In genomic region chr15:98877331-98877730, GRCm38 (mm10) we compare ENCODE assay signal across 9 mouse cellular contexts. TPM values are rescaled to one million over a fixed set of nuclear protein-coding genes. Genes with fewer than 3 reads are reported as not detected.
DNase-seq lines count a peak whose midpoint lies in the region; ATAC-seq lines count a peak whose summit lies in the region.
"Had no signal": no experiment of that assay in that cellular context is flagged by ENCODE, and none has a peak within 500 bp of the region (broad histone marks: within the 10 kb centered on the region; RNA-seq: fewer than 3 reads in every experiment).

No protein-coding gene starts in this region.

- H3K9ac ChIP-seq in hindbrain, embryonic 16.5 days (ENCODE audit: low read depth, low read length), result no peak overlapping the region
- H3K9ac ChIP-seq: embryonic facial prominence, embryonic 13.5 days had no signal

- H3K27me3 ChIP-seq in hindbrain, embryonic 10.5 days (ENCODE audit: insufficient read depth, poor library complexity, severe bottlenecking), result no peaks in the 10 kb centered on the region
- H3K27me3 ChIP-seq in hindbrain, embryonic 16.5 days (replicated peaks; ENCODE audit: control insufficient read depth, insufficient read depth, low read length), result no peaks in the 10 kb centered on the region
- H3K27me3 ChIP-seq: embryonic facial prominence, embryonic 13.5 days had no signal

- H3K4me1 ChIP-seq in hindbrain, embryonic 10.5 days (replicated peaks), result peaks cover 35% of the 10 kb centered on the region
- peaks cover 24% of the 10 kb centered on the region for H3K4me1 ChIP-seq in hindbrain, embryonic 16.5 days (ENCODE audit: control insufficient read depth, insufficient read depth, low read depth, low read length)

- 16% methylated on average over 3 of the region's 3 CpGs for WGBS in hindbrain, embryonic 10.5 days
- WGBS in hindbrain, embryonic 16.5 days, result 9% methylated on average over 3 of the region's 3 CpGs

- peaks cover 8% of the 10 kb centered on the region for H3K36me3 ChIP-seq in hindbrain, embryonic 10.5 days
- H3K36me3 ChIP-seq in hindbrain, embryonic 16.5 days (ENCODE audit: control insufficient read depth, insufficient read depth, low read length), result no peaks in the 10 kb centered on the region

- peak; percentile 57 for DNase-seq in hindbrain, embryonic 10.5 days (ENCODE audit: low spot score)
- DNase-seq in 416B (ENCODE audit: low read depth) (peak; percentile 87), MEL-GATA-1-ER (ENCODE audit: extremely low read depth, low read depth) (peak; percentile 85)
- peak; percentile 91 for DNase-seq in embryo, embryonic 10 days (ENCODE audit: low spot score)
- DNase-seq in kidney, postnatal 4 days, result peak; percentile 52 to 71
- DNase-seq in ovary, postnatal 10 days (ENCODE audit: low spot score), result no peak

- H3K27ac ChIP-seq in hindbrain, embryonic 10.5 days, result no peak overlapping the region
- H3K27ac ChIP-seq in hindbrain, embryonic 16.5 days (ENCODE audit: low read depth, low read length), result no peak overlapping the region
- H3K27ac ChIP-seq: embryonic facial prominence, embryonic 13.5 days had no signal

- no peaks in the 10 kb centered on the region for H3K9me3 ChIP-seq in hindbrain, embryonic 10.5 days
- H3K9me3 ChIP-seq in hindbrain, embryonic 16.5 days (ENCODE audit: control insufficient read depth, low read length), result no peaks in the 10 kb centered on the region
- H3K9me3 ChIP-seq: embryonic facial prominence, embryonic 13.5 days had no signal

- H3K4me3 ChIP-seq in hindbrain, embryonic 10.5 days, result no peak overlapping the region
- no peak overlapping the region for H3K4me3 ChIP-seq in hindbrain, embryonic 16.5 days (ENCODE audit: low read length)
- H3K4me3 ChIP-seq: embryonic facial prominence, embryonic 13.5 days had no signal

- no peak for ATAC-seq in hindbrain, embryonic 16.5 days
- peak; percentile 43; the same call in 1 of the 2 replicates for ATAC-seq in neutrophil, adult 5-6 weeks (ENCODE audit: extremely low read depth, insufficient number of reproducible peaks, low FRiP score, poor library complexity, severe bottlenecking)

- no peak overlapping the region for H3K4me2 ChIP-seq in hindbrain, embryonic 16.5 days (ENCODE audit: low read length)
- H3K4me2 ChIP-seq: embryonic facial prominence, embryonic 13.5 days had no signal

RNA-seq across cellular contexts. Expression of gene Kmt2d, which starts 6.3 kb away (rescaled TPM):
- polyA plus RNA-seq in hindbrain, embryonic 10.5 days (2016; fragmentation: Nextera tagmentation; extraction: Ambion mirVana), result 10.2 and 11.2 TPM in 2 replicates
- polyA plus RNA-seq in hindbrain, embryonic 16.5 days (2015; fragmentation: Nextera tagmentation; extraction: Ambion mirVana), result 8.8 and 9.3 TPM in 2 replicates
- 95.0 and 109 TPM in 2 replicates for total RNA-seq in neutrophil, adult 5-6 weeks (2017)

RNA-seq across cellular contexts. Expression of gene Rhebl1, which starts 17.0 kb away (rescaled TPM):
- polyA plus RNA-seq in hindbrain, embryonic 10.5 days (2016; fragmentation: Nextera tagmentation; extraction: Ambion mirVana), result 21.0 and 25.7 TPM in 2 replicates
- 31.4 and 33.4 TPM in 2 replicates for polyA plus RNA-seq in hindbrain, embryonic 16.5 days (2015; fragmentation: Nextera tagmentation; extraction: Ambion mirVana)
- total RNA-seq in neutrophil, adult 5-6 weeks (2017), result 18.3 and 20.0 TPM in 2 replicates

RNA-seq across cellular contexts. Expression of gene Dhh, which starts 21.0 kb away (rescaled TPM):
- polyA plus RNA-seq in hindbrain, embryonic 10.5 days (2016; fragmentation: Nextera tagmentation; extraction: Ambion mirVana), result 0.42 and 0.46 TPM in 2 replicates
- 1.3 and 2.1 TPM in 2 replicates for polyA plus RNA-seq in hindbrain, embryonic 16.5 days (2015; fragmentation: Nextera tagmentation; extraction: Ambion mirVana)
- total RNA-seq in neutrophil, adult 5-6 weeks (2017), result 0.70 TPM in 1 of 2 replicates, not detected in the other

RNA-seq across cellular contexts. Expression of gene Lmbr1l, which starts 40.7 kb away (rescaled TPM):
- polyA plus RNA-seq in hindbrain, embryonic 10.5 days (2016; fragmentation: Nextera tagmentation; extraction: Ambion mirVana), result 22.3 and 25.5 TPM in 2 replicates
- polyA plus RNA-seq in hindbrain, embryonic 16.5 days (2015; fragmentation: Nextera tagmentation; extraction: Ambion mirVana), result 25.9 and 27.0 TPM in 2 replicates
- 144 and 182 TPM in 2 replicates for total RNA-seq in neutrophil, adult 5-6 weeks (2017)

RNA-seq across cellular contexts. Expression of gene Prkag1, which starts 46.0 kb away (rescaled TPM):
- polyA plus RNA-seq in hindbrain, embryonic 10.5 days (2016; fragmentation: Nextera tagmentation; extraction: Ambion mirVana), result 88.7 and 89.0 TPM in 2 replicates
- 72.5 and 74.4 TPM in 2 replicates for polyA plus RNA-seq in hindbrain, embryonic 16.5 days (2015; fragmentation: Nextera tagmentation; extraction: Ambion mirVana)
- total RNA-seq in neutrophil, adult 5-6 weeks (2017), result 107 and 111 TPM in 2 replicates
